Mouse (Mus musculus) G1E (cell line): ENCODE measurements around the gene Gstm4. TPM values are rescaled to one million over a fixed set of nuclear protein-coding genes. Genes with fewer than 3 reads are reported as not detected.
A peak's percentile ranks its signal among the peaks of the same experiment; 100 is the strongest.

Source experiments
- ATAC-seq: 2 replicates; pipeline ENCODE4 v1.8.0; 2016; ENCODE audit warnings: mild to moderate bottlenecking; ENCODE audit not compliant: insufficient number of reproducible peaks, poor library complexity, low FRiP score, severe bottlenecking; ENCODE audit errors: extremely low read depth
- DNase-seq: peaks from one replicate; pipeline ENCODE4 v3.0.0; 2012; ENCODE audit warnings: low spot score
- H3K27me3 ChIP-seq: 2 replicates; pipeline ENCODE4 v1.6.1; 2012; ENCODE audit warnings: mild to moderate bottlenecking, low read length, inconsistent platforms; ENCODE audit not compliant: insufficient read depth
- H3K36me3 ChIP-seq: replicated peaks from 2 replicates; pipeline ENCODE3; 2012; ENCODE audit warnings: mild to moderate bottlenecking, inconsistent platforms
- H3K4me1 ChIP-seq: 2 replicates; pipeline ENCODE4 v1.6.1; 2012; ENCODE audit warnings: low read depth, low read length, inconsistent platforms, mixed read lengths; ENCODE audit not compliant: insufficient read depth
- H3K4me3 ChIP-seq: 2 replicates; pipeline ENCODE4 v1.5.1; 2012; ENCODE audit warnings: low read depth, mild to moderate bottlenecking, inconsistent platforms, low read length, moderate library complexity, mixed read lengths
- H3K9me3 ChIP-seq: replicated peaks from 2 replicates; pipeline ENCODE4 v1.6.1; 2012; ENCODE audit warnings: inconsistent platforms
- CTCF ChIP-seq: IDR thresholded peaks from 2 replicates; pipeline ENCODE4 v1.5.1; 2012; ENCODE audit warnings: low read depth, low read length, inconsistent platforms, mixed read lengths
- GATA1 ChIP-seq: IDR thresholded peaks from 2 replicates; pipeline ENCODE4 v1.6.1; 2012; ENCODE audit warnings: borderline replicate concordance, low read length, inconsistent platforms, mixed read lengths
- GATA2 ChIP-seq: IDR thresholded peaks from 2 replicates; pipeline ENCODE4 v1.6.1; 2012; ENCODE audit warnings: low read depth, low read length, inconsistent platforms, borderline replicate concordance
- POLR2AphosphoS5 ChIP-seq: IDR thresholded peaks from 2 replicates; pipeline ENCODE4 v1.6.1; 2012; ENCODE audit warnings: low read depth, low read length, inconsistent platforms; ENCODE audit not compliant: insufficient replicate concordance
- TAL1 ChIP-seq: conservative IDR thresholded peaks from 2 replicates; pipeline ENCODE4 v1.6.1; 2012; ENCODE audit warnings: low read depth, low read length, inconsistent platforms, mixed read lengths
- polyA plus RNA-seq: library from polyadenylated mRNA; stranded (reverse); fragments of >175 nt; gene quantifications from 2 replicates; pipeline ENCODE4 v1.2.3, GENCODE M21; 2012
- total RNA-seq, 2 experiments: library from RNA; stranded (forward) in 1 of 2; stranded (reverse) in 1 of 2; fragments of 200-1000 nt in 1 of 2; fragments of >200 nt in 1 of 2; fragmentation: Nextera tagmentation in 1 of 2; gene quantifications; 2 replicates each; pipeline ENCODE4 v1.2.3; 2014 to 2017

Gstm4 gene
- total and polyA plus RNA-seq, 3 experiments, result not detected

DNA sequence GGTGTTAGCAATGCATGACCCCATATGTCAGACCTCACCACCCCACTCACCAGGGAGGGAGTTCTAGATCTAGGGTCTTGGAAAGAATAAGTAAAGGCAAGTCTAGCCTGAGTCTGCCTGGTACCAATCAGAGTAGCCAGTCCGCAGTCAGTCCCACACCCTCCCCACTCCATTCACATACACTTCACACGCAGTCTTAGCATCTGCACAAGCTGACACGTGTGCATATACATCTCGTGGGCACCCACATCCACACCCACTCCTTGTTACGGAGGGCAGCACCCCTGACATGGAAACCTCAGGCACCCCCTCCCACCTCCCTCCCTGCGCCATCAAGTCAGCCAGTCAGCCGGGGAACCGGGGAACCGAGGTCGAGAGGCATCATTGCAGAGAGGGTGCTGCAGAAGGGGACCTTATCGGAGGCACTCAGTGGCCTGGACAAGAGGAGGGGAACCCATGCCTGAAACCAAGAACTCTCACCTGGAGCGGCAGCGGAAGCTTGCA is 40.1 kb upstream of the Gstm4 start:
- no peaks in the 10 kb centered on the region for H3K27me3 ChIP-seq
- no peak for ATAC-seq
- H3K4me3 ChIP-seq, result peak overlapping the region; percentile 95
- peaks cover 78% of the 10 kb centered on the region for H3K4me1 ChIP-seq
- TF ChIP-seq GATA2 (no peak), TAL1 (no peak), CTCF (no peak), POLR2AphosphoS5 (no peak), GATA1 (no peak)
- no peaks in the 10 kb centered on the region for H3K9me3 ChIP-seq
- DNase-seq, result no peak
- H3K36me3 ChIP-seq, result peaks cover 68% of the 10 kb centered on the region

DNA sequence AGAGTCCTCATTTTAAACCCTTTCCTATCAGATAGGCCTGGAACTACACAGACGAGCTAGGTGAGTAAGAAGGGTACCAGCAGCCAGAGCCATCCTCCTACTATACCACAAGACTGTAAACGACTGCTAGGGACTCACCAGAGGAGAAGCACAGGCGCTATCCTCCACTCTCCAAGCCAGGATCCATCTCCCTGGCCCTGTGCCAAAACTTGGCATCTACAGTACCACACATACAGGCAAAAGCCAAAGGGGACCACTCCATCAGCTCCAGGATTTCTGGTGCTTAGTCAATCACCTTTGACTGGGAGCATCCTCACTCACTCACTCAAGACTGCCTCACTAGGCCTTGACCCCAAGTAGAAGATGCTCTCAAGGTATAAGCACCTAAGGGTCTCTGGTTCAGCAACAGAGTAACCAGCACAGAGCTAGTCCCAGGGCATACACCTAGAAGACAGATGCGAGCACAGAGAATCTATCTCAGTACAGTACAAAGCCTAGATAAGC is 39.3 kb upstream of the Gstm4 start:
- no peak for ATAC-seq
- Histone ChIP-seq H3K27me3 (peaks cover 2% of the 10 kb centered on the region; the same call in 1 of the 2 replicates), H3K4me3 (peak overlapping the region; percentile 95), H3K4me1 (peaks cover 78% of the 10 kb centered on the region), H3K9me3 (no peaks in the 10 kb centered on the region), H3K36me3 (peaks cover 68% of the 10 kb centered on the region)
- no peak for TF ChIP-seq POLR2AphosphoS5
- no peak for TF ChIP-seq GATA1
- no peak for DNase-seq

- Histone ChIP-seq H3K4me3 (peak overlapping the region; percentile 95), H3K4me1 (peaks cover 76% of the 10 kb centered on the region), H3K27me3 (peaks cover 2% of the 10 kb centered on the region; the same call in 1 of the 2 replicates), H3K9me3 (no peaks in the 10 kb centered on the region), H3K36me3 (peaks cover 71% of the 10 kb centered on the region)
- no peak for DNase-seq
- no peak for TF ChIP-seq TAL1
- ATAC-seq, result no peak
Observed at GRCm38 (mm10) chr3:108083161-108083560, 38.5 kb upstream of the Gstm4 start.

DNA sequence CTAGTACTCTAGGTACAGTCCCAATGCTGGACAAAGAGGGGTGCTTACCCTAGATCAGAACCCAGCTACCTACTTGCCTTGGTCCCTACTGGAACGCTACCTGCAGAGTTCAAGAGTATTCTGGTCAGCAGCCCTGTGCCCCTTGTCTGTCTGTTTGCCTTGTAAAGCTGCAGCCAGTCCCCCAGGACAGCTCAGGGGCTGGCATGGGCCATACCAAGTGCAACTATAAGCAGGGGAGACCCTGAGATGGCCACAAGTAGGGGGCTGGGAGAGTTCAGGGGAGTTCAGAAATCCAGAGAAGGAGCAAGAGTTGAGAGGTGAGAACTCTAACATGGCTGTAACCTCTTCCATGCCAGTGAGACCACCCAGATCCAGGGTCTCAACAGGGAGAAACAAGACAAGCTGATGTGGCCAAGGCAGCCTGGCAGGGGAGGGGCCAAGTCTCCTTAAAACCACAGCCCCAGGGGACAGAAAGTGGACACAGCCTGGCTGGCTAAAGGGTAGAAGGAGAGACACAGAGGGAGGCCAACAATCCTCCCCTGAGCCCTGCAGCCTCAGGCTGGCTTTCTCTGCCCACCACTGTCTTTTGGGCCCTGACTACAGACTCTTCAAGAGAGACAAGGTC is 37.7 kb upstream of the Gstm4 start:
- ATAC-seq, result no peak
- Histone ChIP-seq H3K36me3 (peaks cover 79% of the 10 kb centered on the region), H3K4me3 (peak overlapping the region; percentile 95; the same call in 1 of the 2 replicates), H3K9me3 (no peaks in the 10 kb centered on the region), H3K27me3 (peaks cover 2% of the 10 kb centered on the region; the same call in 1 of the 2 replicates), H3K4me1 (peaks cover 80% of the 10 kb centered on the region)
- TF ChIP-seq POLR2AphosphoS5 (no peak), GATA2 (no peak), TAL1 (no peak), CTCF (no peak), GATA1 (no peak)
- no peak for DNase-seq

- H3K36me3 ChIP-seq, result peaks cover 85% of the 10 kb centered on the region
- H3K9me3 ChIP-seq, result no peaks in the 10 kb centered on the region
- H3K4me3 ChIP-seq, result peak overlapping the region; percentile 95; the same call in 1 of the 2 replicates
- TF ChIP-seq GATA1, result no peak
- TF ChIP-seq TAL1, result no peak
- TF ChIP-seq GATA2, result no peak
- no peak for TF ChIP-seq CTCF
- no peak for TF ChIP-seq POLR2AphosphoS5
- no peak for ATAC-seq
- H3K27me3 ChIP-seq, result peaks cover 2% of the 10 kb centered on the region; the same call in 1 of the 2 replicates
- DNase-seq, result no peak
- H3K4me1 ChIP-seq, result peaks cover 80% of the 10 kb centered on the region
Observed at GRCm38 (mm10) chr3:108081681-108082080, 37.0 kb upstream of the Gstm4 start.

GRCm38 (mm10) chr3:108076836-108077235 is 32.1 kb upstream of the Gstm4 start:
- Histone ChIP-seq H3K4me1 (peaks cover 87% of the 10 kb centered on the region), H3K4me3 (no peak overlapping the region; the same call in 1 of the 2 replicates), H3K9me3 (no peaks in the 10 kb centered on the region), H3K27me3 (peaks cover 2% of the 10 kb centered on the region; the same call in 1 of the 2 replicates), H3K36me3 (peaks cover 98% of the 10 kb centered on the region)
- TF ChIP-seq CTCF (no peak), GATA2 (no peak), TAL1 (no peak), GATA1 (no peak), POLR2AphosphoS5 (no peak)
- ATAC-seq (no peak), DNase-seq (no peak)
